Mouse (Mus musculus) heart, adult 9 months (tissue): ENCODE results near the gene Tmem171.

Experiments used
- DNase-seq, 2 experiments: peaks; one replicate each; pipeline ENCODE4 v3.0.0; 2022; ENCODE audit warnings: low spot score in 2 of 2

The Tmem171 gene

GRCm38 (mm10) chr13:98694773-98695314 lies at the start of gene Tmem171:
Gene Tmem171 (minus strand): TSS chr13:98694834.
- no peak for DNase-seq

DNA sequence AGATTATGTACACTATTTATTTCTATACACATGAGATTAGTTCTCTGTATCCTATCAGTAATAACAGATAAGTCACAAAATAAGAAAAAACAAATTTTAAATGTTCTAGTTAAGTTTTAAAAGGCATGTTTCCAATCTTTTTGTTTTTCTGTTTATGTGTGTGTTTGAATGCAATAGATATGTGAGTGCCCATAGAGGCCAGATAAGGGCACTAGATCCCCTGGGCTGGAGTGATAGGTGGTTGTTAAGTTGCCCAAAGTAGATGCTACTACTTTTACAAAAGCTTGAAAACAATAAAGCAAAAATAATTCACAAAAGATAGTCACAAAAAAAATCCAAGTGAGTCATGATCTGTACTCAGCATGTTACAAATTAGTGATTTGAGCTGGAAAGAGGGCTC lies 49.2 kb upstream of the Tmem171 start:
- no peak for DNase-seq

- no peak for DNase-seq
Measured at GRCm38 (mm10) chr13:98743214-98743613, 48.6 kb upstream of the Tmem171 start.

GRCm38 (mm10) chr13:98738213-98738612 lies 43.6 kb upstream of the Tmem171 start:
- no peak for DNase-seq

GRCm38 (mm10) chr13:98733292-98733691 lies 38.7 kb upstream of the Tmem171 start:
- no peak for DNase-seq

DNA sequence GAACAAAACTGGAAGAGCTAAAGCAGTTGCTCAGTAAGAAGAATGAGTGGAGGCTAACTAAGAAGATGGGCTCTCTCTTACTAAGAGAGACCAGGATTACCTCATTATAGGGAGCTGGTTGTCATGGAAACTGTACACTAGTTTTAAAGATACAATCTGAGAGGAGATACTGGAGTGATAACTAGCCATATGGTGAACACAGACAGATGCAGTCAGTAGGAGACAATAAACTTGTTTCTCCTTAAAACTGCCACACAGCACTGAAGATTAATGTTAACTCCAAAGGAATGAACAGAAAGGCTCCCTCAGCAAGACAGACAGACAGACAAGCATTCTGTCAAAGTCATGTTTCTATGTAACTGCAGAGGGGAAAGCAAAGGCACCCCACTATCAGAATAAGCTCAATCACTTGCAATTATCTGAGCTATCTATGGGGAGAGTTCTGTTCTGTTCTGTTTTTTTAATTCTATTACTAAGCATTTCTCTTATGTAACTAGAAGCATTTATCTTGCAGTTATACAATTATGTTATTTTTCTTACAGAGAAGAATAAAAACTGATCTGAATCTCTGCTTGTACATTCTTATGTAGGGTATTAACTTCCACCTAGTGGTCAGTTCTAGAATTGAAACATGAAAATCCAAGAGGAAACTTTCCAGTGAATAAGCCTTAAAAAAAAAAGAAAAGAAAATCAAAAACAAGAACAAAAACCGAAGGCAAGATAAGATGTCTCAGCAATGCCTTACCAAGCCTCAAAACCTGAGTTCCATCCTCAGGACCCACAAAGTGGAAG lies 34.8 kb upstream of the Tmem171 start:
- DNase-seq: no peak

DNA sequence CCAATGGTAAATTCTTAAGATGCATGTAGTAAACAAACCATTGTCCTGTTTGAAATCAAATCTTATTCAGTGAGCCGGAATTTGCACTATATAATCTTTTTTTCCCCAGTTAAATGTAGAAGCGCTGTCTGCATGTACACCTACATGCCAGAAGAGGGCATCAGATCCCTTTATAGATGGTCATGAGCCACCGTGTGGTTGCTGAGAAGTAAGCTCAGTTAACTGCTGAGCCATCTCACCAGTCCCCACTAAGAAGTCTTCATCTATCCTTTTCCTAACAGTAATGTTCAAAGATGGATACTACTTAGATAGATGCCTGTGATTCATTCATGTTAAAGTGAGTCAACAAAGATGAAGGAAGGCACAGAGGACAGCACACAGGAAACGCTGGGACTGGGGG lies 31.9 kb upstream of the Tmem171 start:
- no peak for DNase-seq

DNA sequence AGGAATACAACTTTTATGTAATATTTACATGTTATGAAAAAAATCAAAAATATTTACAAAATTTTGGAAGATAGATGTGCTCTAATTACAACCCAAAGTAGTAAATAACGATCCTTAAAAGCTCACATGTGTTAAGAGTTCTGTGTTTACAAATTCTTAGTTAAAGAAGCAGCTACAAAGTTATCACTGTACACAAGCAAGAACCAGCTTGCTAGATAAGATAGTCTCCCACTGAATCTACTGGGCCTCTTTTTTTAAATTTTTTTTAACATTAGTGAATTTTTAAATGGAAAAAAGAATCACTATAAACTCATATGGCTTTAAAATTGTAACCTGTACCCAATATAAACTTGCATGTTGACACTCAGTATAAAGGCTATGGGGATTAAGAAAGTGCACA lies 28.8 kb upstream of the Tmem171 start:
- no peak for DNase-seq

DNA sequence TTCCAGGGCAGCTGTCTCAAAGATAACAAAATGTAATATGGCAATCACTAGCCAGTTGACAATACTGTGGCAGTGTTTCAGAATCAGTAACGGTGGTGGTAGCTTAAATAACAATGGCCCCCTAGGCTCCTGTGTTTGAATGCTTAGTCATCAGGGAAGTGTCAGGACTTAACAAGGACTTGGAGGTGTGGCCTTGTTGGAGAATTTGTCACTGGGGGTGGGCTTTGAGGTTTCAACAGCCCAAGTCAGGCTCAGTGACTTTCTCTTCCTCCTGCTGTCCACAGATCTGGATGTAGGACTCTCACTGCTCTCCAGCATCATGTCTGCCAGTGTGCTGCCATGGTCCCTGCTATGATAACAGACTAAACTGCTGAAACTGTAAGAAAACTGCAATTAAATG lies 27.7 kb upstream of the Tmem171 start:
- no peak for DNase-seq

- no peak for DNase-seq
Measured at GRCm38 (mm10) chr13:98716176-98716575, 21.5 kb upstream of the Tmem171 start.

DNA sequence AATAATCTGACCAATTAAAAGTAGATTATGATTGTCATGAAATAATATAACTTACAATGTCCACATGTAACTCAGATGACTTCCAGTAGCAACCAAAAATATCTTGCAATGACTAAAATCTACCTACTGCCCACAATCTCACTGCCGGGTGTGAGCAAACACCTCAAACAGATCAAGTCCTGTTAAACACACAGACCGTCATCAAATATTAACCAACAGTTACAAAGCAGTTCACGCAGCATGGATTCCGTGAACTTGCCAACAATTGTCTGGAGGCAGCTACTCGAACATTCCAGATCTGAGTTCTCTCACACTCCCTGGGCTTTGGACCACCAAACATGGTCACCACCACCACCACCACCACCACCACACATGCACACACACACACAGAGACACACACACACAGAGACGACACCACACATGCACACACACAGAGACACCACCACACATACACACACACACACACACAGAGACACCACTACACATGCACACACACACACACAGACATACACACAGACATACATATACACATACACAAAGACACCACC lies 20.9 kb upstream of the Tmem171 start:
- no peak for DNase-seq

DNA sequence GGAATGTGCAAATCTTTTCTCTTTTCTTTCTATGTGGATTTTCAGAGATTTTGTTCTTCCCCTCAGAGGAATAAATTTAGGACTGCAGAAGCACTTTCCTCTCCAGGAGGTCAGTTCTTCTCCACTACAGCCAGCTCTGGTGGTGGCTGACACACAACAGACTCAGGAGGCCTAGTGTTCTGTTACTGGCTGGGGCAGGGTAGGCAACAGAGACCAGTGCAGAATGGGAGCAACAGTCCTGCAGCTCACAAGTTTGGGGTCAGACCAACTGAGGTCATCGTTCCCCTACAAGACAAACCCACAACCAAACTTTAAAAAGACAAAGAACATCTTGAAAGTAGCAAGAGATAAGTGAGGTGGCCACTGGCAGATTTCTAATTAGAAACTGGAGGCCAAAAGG lies 16.0 kb upstream of the Tmem171 start:
- DNase-seq: no peak

GRCm38 (mm10) chr13:98710236-98710635 lies 15.6 kb upstream of the Tmem171 start:
- peak; percentile 23 to 31 for DNase-seq

GRCm38 (mm10) chr13:98705501-98705900 lies 10.9 kb upstream of the Tmem171 start:
- DNase-seq: no peak

DNA sequence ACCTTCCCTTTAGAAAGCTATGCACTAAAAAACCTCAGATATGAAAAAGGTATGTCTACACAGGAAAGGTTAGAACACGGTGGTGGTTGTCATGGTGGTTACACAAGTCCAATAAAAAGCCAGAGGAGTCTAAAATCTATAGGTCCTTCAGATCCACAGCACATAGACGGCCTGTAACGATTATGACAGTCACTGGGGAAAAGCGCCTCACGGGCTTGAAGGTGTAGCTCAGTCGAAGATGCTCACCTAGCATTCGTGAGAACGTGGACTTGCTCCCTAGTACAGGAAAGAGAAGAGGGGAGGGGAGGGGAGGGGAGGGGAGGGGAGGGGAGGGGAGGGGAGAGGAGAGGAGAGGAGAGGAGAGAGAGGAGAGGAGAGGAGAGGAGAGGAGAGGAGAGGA lies 9.2 kb upstream of the Tmem171 start:
- no peak for DNase-seq

DNA sequence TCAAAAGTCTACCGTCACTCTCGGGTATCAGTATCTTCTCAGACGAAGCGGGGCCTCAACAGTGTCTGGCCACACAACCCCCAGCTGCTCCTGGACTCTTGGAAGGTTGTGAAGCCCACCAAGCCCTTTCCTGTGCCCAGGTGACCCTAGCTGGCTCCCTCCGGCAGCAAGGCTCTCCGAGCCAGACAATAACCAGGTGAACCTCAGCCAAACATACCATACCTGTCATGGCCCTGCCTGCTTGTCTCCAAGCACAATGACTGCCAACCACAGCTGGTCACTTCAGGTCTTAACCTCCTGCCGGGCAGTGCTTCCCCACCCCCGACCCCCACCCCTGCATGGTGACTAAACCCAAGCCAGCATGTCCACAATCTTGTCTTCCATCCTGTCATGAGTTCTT lies 7.7 kb upstream of the Tmem171 start:
- no peak for DNase-seq

DNA sequence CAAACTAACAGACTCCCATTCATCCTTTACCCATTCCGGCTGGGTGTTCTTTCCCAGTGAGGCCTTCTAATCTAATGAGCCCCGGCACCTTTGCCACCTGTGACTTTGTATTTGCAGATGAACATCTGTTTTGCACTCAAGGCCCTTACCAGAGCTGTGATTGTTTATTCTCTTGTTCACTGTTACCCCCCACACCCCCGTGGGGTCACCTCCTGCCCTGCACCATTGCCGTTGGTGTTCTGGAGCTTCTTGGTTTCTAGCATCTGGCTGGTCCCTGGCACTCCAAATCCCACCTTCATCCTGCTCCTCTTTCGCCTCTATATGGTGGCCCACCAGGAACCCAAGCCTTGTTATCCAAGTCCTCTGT lies 6.7 kb upstream of the Tmem171 start:
- DNase-seq: no peak

DNA sequence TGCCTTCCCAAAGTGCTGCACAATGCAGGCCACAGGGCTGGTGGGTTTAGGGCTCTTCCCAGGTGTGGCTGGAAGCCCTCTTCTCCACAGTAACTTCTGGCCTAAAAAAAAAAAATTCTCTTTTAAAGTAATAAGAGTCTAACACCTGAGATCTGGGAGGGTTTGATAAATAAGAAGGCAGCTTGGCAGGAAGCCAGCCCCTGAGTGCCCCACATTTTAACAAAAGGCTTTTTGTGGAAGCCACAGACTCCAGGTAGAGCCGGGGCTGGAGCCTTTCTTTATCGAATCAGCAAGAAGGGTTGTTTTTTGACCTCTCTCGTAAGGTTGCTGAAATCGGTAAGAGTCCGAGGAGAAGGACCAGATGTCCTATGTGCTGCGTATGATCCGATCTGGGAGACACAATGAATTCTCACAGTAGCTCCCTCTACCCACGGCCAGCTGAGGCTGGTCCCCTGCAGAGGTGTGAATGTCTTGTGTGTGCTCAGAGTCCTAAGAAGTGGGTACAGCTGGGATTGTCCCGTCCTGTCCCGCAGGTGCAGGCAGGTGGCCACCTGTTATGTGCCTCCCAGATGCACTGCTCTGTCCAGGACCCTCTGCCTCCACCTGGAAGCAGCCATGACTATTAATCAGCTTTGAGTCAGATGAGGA lies 6.2 kb upstream of the Tmem171 start:
- no peak for DNase-seq

GRCm38 (mm10) chr13:98699982-98700540 lies 5.4 kb upstream of the Tmem171 start:
- DNase-seq: no peak

DNA sequence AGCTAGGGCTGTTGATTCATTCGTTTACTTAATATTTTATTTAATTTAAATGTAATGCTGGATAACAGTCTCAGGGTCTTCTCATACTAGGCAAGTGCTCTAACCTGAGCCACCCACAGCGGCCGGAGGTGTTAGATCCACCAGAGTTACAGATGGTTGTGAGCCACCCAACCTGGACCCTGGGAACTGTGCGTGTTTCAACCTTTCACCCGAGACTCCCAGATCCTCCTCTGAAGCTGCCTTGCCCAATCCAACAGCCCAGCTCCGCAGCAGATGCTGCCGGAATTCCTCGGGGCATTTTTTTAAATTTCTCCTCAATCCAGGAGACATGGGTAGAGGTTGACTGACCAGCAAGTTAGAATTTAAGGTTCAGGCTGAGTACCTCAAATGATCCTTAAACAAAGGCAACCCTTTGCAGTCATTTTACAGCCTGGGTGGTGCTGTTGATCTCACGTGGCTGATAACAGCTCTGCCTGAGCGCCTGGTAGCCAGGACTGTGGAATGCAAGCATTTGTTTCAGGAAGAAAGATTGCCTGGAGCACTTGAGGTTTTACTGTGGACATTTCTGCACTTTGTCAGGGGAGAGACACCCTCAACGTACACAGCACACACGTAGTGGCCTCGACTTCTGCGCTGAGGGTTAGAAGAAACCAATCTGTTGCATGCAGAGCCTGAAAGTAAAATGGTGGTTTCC lies 4.6 kb upstream of the Tmem171 start:
- no peak for DNase-seq

DNA sequence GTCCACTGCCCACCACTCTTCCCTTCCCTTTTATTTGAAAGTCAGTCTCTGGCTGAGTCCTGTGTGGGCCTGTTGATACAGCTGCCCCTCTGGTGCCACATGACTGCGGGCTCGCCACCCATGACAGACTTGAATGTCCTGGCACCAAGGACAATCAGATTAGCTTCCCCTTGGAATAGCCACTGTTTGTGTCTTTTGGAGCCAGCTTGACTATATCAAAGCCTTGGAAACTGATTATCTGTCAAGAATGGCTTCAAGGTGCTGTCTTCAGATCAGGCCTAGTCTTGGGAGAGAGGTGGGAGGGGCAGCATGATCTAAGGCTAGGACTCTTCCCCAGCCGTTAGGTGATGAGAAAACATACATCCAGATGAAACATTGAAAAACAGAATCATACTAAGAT lies 2.1 kb upstream of the Tmem171 start:
- no peak for DNase-seq

DNA sequence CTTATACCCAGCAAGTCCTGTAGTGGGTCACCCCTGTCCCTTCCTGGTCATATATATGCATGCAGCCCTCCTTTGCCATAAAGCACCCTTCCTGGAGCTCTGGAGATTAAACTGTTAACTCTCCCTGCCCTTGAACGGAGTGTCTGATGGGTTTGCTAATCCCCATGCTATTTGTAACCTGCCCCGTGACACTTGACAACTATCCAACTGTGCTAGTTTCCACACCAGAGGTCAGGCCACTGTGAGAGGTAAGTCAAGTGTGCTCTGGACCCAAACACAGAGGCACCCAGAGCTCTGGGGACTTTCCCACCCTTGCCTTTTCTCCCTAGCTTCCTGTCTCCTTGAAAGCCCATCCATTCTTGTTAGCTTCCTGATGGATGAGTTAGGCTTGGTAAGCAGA lies 912 bp upstream of the Tmem171 start:
- peak; percentile 40 to 67 for DNase-seq
